Mouse (Mus musculus) CH12F3 (cell line): Measurements from ENCODE around the gene Bud13.
"Not testable (repeated sequence)": the region's sequence is repeated elsewhere in the genome, so short reads cannot be mapped to it uniquely, and the experiment has no call there.

Experiments
- in situ Hi-C: fragments of 300-500 bp; cut with MboI; formaldehyde crosslinking; loops from 2 replicates; pipeline ENCODE4 v1.14.3; 2020; ENCODE audit warnings: low sequenced_read_pairs

Gene Bud13

GRCm38 (mm10) chr9:46298381-46298780, 15.6 kb downstream of the Bud13 start:
- in situ Hi-C loops: no loop called here

GRCm38 (mm10) chr9:46302142-46302541, 19.3 kb downstream of the Bud13 start:
- in situ Hi-C loops: no loop called here

GRCm38 (mm10) chr9:46309121-46309520, 26.3 kb downstream of the Bud13 start:
- in situ Hi-C loops: no loop called here

- in situ Hi-C loops: no loop called here
Observed at GRCm38 (mm10) chr9:46314507-46314906, 31.7 kb downstream of the Bud13 start.

GRCm38 (mm10) chr9:46314921-46315320, 32.1 kb downstream of the Bud13 start:
- in situ Hi-C loops: no loop called here

- in situ Hi-C loops: no loop called here
Observed at GRCm38 (mm10) chr9:46315807-46316365, 33.1 kb downstream of the Bud13 start.

GRCm38 (mm10) chr9:46316388-46316787, 33.6 kb downstream of the Bud13 start:
- in situ Hi-C loops: no loop called here

GRCm38 (mm10) chr9:46316909-46317308, 34.1 kb downstream of the Bud13 start:
- in situ Hi-C loops: no loop called here

GRCm38 (mm10) chr9:46317957-46318356, 35.1 kb downstream of the Bud13 start:
- in situ Hi-C loops: no loop called here

GRCm38 (mm10) chr9:46319886-46320285, 37.1 kb downstream of the Bud13 start, which contains the start of gene 4931429L15Rik:
Gene 4931429L15Rik, minus strand, starts transcription at chr9:46319986.
- in situ Hi-C loops: not testable (repeated sequence)

- in situ Hi-C loops: no loop called here
Observed at GRCm38 (mm10) chr9:46320461-46320860, 37.7 kb downstream of the Bud13 start.

- in situ Hi-C loops: no loop called here
Observed at GRCm38 (mm10) chr9:46326694-46327405, 44.0 kb downstream of the Bud13 start.

- in situ Hi-C loops: no loop called here
Observed at GRCm38 (mm10) chr9:46327706-46328571, 45.1 kb downstream of the Bud13 start.

- in situ Hi-C loops: no loop called here
Observed at GRCm38 (mm10) chr9:46328572-46329249, 45.9 kb downstream of the Bud13 start.

- in situ Hi-C loops: no loop called here
Observed at GRCm38 (mm10) chr9:46329250-46329648, 46.4 kb downstream of the Bud13 start.

- in situ Hi-C loops: no loop called here
Observed at GRCm38 (mm10) chr9:46329801-46330585, 47.2 kb downstream of the Bud13 start.

- in situ Hi-C loops: no loop called here
Observed at GRCm38 (mm10) chr9:46330586-46330895, 47.7 kb downstream of the Bud13 start.

- in situ Hi-C loops: no loop called here
Observed at GRCm38 (mm10) chr9:46331301-46331700, 48.5 kb downstream of the Bud13 start.

GRCm38 (mm10) chr9:46334471-46335025, 51.7 kb downstream of the Bud13 start:
- in situ Hi-C loops: no loop called here

- in situ Hi-C loops: no loop called here
Observed at GRCm38 (mm10) chr9:46335461-46335995, 52.7 kb downstream of the Bud13 start.
